Mouse (Mus musculus) neural tube, embryonic 14.5 days (tissue): ENCODE data around the gene Olfr402. TPM values are rescaled to one million over a fixed set of nuclear protein-coding genes. Genes with fewer than 3 reads are reported as not detected.

Source experiments
- polyA plus RNA-seq: library from polyadenylated mRNA; unstranded; fragments of >200 nt; fragmentation: Nextera tagmentation; extraction: Ambion mirVana; gene quantifications from 2 replicates; pipeline ENCODE4 v1.2.1, GENCODE M21; 2014

The Olfr402 gene
- polyA plus RNA-seq, 1 experiment from 2014 or later, result not detected

Other genes with a start within 250 kb of the Olfr402 start
- not detected in 2 replicates for gene Olfr395, start 244.2 kb upstream of the Olfr402 start, polyA plus RNA-seq
- not detected in 2 replicates for gene Olfr23, start 216.9 kb upstream of the Olfr402 start, polyA plus RNA-seq
- gene Olfr397, start 192.7 kb upstream of the Olfr402 start, polyA plus RNA-seq, result not detected in 2 replicates
- gene Olfr398, start 163.1 kb upstream of the Olfr402 start, polyA plus RNA-seq, result not detected in 2 replicates
- gene Olfr139, start 97.0 kb upstream of the Olfr402 start, polyA plus RNA-seq, result not detected in 2 replicates
- not detected in 2 replicates for gene Olfr399, start 96.9 kb upstream of the Olfr402 start, polyA plus RNA-seq
- not detected in 2 replicates for gene Zfp616, start 83.6 kb upstream of the Olfr402 start, polyA plus RNA-seq
- gene Olfr401, start 39.8 kb upstream of the Olfr402 start, polyA plus RNA-seq, result not detected in 2 replicates
- gene Olfr403, start 32.7 kb downstream of the Olfr402 start, polyA plus RNA-seq, result not detected in 2 replicates
- not detected in 2 replicates for gene Olfr43, start 57.9 kb downstream of the Olfr402 start, polyA plus RNA-seq
- gene Olfr406, start 106.3 kb downstream of the Olfr402 start, polyA plus RNA-seq, result not detected in 2 replicates
- not detected in 2 replicates for gene Olfr59, start 130.2 kb downstream of the Olfr402 start, polyA plus RNA-seq
- not detected in 2 replicates for gene Olfr410, start 184.5 kb downstream of the Olfr402 start, polyA plus RNA-seq
- not detected in 2 replicates for gene Olfr411, start 199.1 kb downstream of the Olfr402 start, polyA plus RNA-seq
- gene Olfr412, start 208.5 kb downstream of the Olfr402 start, polyA plus RNA-seq, result not detected in 2 replicates